Mouse (Mus musculus) monocyte, adult 5-6 weeks (primary cell): ENCODE results near the gene Esrra. TPM values are rescaled to one million over a fixed set of nuclear protein-coding genes. Genes with fewer than 3 reads are reported as not detected.
A peak's percentile ranks its signal among the peaks of the same experiment; 100 is the strongest.

ENCODE experiments used
- ATAC-seq: fragments of 153-309, 156-312 bp; replicated peaks from 2 replicates; pipeline ENCODE4 v1.8.0; 2017; ENCODE audit warnings: mild to moderate bottlenecking; ENCODE audit not compliant: low TSS enrichment, insufficient number of reproducible peaks, severe bottlenecking, poor library complexity, low FRiP score
- total RNA-seq: library from RNA; stranded (forward); fragments of 200-1000, 200-491, 200-594 nt; gene quantifications from 3 replicates; pipeline ENCODE4 v1.2.3, GENCODE M21; 2017

Esrra gene
- total RNA-seq, 1 experiment from 2014 or later: 46.8 TPM

DNA sequence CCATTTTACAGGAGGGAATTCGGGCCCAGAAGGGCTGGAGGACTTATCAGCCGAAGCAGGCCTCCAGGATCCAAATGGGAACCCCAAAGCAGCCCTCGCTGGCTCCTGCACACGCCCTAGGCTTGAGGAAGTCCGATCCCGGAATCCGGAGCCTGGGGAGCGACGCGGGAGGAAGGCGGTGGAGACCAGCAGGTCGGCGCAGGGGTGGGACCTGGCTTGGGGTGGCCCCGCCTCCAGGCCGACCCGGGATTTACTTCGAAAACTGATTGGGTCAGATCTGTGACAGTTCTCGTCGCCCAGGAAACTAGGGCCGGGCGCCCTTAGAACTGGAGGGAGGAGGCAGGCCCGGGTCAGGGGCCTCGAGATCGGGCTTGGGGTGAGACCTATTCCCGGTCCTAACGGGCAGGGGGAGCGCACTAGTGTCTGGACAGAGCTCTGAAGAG lies 20.7 kb upstream of the Esrra start, which contains the start of gene Gpr137:
Gene Gpr137, minus strand, starts transcription at position 232 of the 443 bp plus-strand sequence.
- ATAC-seq: peak; percentile 75

DNA sequence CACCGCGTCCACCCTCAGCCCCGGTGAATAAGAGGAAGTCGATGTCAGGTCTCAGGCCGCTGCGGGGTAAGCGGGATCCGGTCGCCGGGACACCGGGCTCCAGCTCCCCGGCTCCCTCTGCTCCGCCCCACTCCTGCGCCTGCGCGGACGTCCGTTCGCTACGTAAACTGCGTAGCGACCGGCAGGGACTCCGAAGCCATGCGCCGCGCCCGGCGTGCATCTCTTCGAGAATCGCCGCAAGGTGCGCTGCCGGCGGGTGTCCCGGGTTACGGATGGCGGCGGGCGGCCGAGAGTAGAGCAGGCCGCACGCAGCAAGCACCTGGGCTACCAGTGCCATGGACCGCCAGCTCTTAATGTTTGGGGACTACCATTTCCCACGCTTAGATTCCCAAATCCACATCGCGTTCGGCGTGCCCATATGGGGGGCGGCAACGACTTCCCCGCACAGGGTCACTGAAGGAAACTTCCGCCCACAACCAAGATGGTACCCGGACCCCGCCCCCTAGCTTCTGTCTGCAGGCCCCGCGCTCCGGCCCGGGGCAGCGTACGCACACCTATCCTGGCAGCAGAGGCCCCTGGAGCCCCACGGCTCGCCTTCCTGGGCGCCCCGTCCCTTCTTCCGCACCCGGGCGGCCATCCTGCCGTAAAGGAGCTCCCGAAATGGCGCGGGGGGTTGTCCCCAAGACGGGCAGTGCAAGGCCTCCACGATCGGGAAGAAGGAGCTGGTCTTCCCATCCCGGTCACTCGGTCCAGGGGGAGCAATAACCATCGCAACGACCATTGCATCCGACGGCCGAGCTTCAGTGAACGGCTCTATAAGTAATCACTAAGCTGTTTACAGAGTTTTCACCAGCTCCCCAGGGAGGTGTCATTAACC lies 20.0 kb upstream of the Esrra start, which contains the start of gene Bad:
Gene Bad, plus strand, starts transcription at position 490 of the 877 bp plus-strand sequence.
- peak; percentile 53 for ATAC-seq

DNA sequence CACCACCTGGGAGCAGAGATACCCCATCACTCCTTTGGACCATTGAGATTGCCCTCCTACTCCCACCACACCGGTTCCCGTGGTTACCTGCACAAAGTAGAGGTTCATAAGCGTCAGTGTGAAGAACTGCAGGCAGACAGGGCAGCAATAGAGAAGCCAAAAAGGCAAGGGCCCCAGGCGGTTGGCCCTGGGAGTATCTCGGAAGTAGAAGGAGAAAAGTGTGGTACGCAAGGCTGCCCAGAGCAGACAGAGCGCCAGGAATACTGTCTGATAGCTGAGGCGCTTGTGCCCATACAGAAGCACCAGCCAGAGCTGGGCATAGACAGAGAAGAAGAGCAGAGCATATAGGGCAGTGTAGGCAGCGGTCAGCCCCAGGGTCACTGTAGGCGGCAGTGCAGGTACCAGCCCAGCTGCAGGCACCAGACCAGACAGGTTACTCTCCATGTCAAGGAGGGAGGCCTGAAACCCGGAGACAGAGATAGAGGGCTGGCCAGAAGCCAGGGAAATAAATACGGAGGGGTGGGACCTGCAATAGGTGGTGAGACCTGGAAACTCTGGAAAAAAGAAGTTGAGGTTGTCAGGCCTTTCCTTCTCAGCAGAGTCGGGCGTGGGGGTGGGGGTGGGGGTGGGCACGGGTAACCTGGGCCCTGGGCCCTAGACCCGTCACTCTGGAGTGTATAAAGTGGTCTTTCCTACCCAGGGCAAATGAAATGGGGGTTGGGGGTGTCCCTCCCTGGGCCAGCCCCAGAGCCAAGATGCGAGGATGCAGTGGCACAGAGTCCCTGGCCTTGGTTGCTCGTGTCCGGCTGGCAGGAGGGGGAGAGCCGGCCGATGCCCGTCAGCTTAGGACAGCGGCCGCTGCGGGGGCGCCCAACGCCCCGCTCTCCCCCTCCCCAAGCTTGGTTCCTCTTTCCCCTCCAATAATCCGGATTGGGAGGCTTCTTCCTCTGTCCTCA lies 19.1 kb upstream of the Esrra start:
- ATAC-seq: no peak

DNA sequence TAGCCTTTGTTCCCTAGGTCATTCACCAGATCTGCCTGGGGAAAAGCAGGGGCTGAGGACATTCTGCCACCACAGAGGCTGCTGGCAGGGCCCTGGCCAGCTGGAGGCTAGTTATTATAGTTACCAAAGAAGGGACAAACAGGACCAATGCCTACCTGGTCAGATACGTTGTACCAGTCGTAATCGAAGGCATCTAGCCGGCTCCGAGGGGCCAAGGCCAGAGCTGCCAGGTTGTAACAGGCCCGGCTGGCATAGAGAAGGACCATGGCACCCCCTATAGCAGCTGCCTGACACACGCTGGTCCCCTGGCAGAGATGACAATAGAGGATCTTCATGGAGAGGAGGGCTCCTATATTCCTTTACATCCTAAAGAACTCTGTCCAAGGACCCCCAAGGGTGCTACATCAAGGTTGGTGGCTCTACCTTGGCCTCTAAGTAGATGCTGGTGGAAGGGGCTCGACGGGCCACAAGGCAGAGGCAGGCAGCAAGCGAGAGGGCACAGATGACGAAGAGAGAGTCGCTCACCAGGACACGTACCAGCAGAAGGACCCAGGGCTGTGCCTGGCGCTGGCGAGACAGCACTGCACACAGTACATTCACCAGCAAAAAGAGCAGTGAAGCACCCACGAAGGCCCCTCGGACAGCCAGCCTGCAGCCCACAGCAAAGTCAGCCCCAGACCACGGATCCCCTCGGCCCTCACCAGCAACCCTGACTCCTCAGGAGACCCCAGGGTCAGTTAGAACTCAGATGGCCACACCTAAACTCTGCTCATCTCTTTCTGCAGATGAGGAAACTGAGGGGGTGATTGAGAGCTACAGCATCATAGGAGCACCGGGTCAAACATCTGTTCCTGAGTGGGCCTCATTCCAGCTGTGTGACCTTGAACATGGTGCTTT lies 17.7 kb upstream of the Esrra start:
- ATAC-seq: no peak

DNA sequence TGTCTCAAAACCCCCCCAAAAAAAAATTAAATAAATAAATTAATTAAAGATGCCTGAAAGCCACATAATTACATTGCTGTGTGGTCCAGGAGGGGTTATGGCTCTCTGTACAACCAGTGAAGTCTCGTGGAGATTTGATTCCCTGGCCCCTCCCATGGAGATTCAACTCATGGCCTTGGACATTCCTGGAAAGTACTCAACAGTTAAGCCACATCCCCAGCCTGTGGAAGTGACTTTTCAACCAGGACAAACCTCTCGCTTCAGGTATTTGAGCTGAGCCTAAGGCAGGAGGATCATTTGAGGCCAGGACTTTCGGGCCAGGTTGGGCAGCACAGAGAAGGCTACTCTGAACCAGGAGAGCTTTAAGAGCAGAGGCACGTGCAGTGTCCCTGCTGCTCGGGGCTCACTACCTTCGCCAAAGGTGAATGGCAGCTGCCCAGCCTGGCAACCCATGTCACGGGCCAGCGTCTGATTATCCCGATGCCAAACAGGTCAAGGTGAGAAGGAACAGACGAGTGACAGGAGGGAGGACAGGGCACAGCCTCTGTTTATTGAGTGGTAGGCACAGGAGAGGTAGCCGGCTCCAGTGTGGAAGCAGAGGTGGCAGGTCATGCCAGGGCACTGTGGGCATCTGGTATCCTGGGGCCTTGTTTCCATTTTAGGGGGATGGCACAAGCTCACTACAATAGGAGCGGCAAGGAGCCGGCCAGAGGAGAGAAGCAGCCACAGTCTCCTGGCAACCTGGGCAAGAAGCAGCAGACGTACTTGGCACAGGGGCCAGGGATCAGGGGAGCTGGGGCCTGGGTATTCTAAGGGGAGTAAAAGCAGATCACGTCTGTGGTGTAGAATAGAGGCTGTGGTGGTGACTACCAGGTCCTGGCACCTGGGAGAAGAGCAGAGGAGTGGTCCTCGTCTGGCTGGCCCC lies 16.2 kb upstream of the Esrra start:
- no peak for ATAC-seq

DNA sequence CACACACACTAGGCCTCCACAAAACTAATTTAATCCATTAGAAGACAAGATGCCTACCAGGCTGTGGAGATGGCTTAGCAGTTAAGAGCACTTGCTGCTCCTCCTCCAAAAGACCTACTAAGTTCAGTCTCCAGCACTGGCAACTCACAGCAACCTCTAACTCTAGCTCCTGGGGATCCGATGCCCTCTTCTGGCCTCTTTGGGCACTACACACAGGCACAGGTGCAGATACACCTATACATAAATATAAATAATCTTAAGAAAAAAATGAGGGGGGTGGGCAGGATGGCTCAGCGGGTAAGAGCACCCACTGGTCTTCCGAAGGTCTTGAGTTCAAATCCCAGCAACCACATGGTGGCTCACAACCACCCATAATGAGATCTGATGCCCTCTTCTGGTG lies 14.7 kb upstream of the Esrra start:
- ATAC-seq: 0 out of 2 replicates have a peak, but pooled peaks have one; percentile 29

DNA sequence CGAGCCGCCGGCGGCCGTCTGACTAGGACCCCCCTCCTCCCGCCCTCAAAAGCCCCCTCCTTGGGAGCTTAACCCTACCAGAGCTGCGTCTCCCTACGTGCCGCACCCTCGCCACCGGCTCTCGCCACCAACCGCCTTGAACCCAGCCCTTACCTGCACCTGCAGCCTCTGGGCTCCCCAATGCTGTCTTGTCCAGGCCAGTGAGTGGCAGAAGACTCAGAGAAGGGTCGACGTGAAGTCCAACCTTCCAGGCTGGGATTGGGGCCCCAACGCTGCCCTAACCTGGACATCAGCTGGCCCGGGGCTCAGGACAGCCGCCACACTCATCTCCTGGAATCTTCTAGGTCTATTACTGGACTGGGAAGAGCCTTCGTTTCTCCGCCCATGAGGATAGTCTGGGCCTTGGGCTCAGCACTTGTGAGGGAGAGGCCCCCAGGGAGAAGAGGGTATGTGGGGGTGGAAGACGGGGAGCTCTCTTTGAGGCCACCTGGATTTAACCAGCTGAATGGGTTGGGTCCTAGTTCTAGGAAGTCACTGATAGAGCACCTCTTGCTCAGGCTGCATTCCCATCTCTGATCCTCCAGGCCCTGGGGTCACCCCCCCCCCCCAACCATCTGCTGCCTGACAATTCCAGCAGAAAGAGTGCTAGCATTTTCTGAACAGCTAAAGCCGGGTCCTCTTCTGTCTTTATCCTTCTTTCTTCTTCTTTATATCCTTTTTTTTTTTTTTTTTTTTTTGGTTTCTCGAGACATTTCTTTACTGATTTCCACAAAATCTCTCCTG lies 12.8 kb upstream of the Esrra start, which contains the start of gene Kcnk4:
Gene Kcnk4, minus strand, starts transcription at position 321 of the 783 bp plus-strand sequence.
- ATAC-seq: no peak

DNA sequence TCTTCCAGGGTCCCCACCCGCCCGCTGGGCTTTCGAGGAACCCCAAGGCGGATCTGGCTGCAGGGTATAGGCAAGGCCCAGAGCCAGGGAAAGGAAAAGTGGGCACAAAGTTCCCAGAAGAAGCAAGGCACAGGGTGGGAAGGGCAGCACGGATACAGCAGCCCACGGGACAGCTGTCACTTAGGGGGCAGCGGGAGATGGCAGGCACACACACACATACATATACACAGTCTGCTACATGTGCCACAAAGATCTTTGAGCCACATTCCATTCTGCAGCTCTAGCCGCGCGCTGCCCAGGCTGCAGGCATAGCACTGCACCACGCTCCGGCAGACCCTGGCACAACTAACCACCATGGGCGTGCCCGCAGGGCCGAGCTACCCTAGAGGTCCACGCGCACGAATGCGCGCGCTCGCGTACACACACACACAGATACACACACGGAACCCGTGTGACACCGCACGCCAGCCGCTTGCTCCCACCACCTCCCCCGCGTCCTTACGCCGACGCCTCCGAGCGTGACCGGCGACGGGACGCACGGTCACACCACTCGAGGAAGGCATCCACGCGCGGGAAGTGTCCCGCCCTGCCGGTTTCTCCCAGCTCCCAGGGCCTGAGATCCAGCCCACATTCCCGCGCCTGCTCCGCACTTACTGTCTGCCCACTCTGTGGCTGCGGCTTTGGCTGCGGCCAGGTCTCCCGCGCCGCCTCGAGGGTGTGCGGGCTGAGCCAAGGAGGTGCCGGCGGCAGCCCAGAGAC lies 12.0 kb upstream of the Esrra start:
- ATAC-seq: 0 out of 2 replicates have a peak, but pooled peaks have one; percentile 15

DNA sequence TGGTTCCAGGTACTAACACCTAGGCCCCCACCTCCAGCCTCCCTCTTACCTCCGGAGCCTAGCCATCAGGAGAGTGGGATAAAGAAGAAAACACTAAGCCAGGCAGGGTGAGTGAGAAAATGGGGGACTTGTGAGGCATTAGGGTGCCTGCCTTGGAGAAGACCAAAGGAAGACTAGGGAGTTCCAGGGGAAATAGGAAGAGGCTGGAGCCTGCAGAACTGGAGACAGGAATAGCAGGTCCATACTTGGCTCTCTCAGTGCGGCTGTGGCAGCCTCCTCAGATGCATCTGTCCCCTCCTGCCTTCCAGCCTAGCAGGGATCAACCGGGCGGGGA lies 11.5 kb upstream of the Esrra start:
- no peak for ATAC-seq

DNA sequence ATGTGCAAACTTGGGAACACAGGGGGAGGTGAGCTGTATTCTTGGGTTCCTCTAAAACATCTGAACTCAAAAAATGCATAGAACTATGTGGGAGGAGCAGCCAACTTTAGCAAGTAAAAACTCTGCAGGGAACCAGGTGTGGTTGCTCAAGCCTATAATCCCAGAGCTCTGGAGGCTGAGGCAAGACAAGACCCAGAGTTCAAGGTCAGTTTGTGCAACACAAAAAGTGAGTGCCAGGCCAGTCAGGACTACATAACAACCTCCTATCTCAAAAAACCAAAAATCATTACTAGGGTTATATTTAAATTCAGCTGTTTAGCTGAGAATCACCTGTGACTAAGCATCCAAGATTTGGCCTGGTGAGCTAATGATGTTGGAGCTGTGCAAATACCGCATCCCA lies 10.4 kb upstream of the Esrra start:
- no peak for ATAC-seq

DNA sequence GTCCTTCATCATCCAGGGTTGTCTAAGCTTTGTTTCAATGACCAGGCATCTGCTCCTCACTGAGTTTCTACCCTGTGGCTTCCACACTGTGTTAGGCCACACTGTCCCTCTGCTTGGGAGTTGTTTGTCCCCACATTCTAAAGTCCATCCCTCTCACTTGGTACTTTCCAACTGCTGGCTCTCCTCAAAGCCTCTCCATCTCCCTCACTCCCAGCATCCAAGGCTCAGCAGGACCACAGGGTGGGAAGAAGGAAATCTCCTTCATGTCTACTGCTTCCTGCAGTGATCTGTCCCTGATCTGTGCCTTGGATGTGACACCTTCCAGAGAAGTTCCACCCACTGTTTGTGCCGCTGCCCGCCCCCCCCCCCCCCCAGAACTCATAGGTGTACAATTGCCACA lies 9.4 kb upstream of the Esrra start:
- no peak for ATAC-seq

DNA sequence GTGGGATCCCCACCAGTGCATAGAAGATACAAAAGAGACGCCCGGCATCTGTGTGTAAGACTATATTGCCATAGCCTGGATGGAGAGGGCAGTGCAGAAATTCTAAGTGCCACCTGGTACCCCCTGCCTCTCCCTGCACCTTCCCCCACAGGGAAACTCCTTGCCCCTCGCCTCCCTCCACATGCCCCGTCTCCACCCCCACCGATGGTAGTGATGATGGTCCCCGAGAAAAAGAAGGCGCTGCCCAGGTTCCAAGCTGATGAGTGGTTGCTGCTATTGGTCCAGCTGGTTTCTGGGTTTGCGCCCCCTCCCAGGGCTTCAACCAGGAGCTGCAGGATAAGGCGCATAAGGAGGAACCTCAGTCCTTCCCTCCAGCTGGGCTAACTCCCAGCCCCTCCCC lies 6.5 kb upstream of the Esrra start:
- ATAC-seq: no peak

DNA sequence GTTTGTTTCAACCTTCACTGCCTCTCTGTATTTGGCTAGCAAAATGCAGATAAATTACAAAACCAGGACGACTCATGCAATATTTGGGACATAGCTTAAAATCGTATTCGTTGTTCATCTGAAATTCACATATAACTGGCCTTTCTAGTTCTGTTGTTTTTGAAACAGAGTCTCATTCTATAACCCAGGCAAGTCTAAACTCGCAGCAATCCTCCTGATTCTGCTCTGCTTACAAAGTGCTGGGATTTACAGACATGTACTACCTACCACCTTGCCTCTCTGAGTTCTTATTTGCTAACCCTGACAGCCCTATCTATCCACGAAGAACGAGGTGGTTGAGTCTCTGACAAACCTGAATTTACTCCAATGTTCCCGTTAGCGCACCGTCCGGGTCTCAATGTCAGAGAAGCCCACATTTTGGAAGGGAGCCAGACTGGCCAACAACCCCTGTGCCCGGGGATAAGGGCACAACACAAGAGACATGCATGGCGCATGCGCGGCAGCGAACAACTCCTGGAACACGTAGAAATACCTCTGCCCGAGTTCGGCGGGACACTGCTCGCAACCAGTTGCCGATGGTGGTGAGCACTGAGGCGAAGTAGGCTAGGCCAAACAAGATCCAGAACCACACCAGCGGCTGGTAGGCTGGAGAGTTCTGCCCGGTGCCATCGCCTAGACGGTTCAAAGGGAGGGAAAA lies 5.1 kb upstream of the Esrra start:
- no peak for ATAC-seq

DNA sequence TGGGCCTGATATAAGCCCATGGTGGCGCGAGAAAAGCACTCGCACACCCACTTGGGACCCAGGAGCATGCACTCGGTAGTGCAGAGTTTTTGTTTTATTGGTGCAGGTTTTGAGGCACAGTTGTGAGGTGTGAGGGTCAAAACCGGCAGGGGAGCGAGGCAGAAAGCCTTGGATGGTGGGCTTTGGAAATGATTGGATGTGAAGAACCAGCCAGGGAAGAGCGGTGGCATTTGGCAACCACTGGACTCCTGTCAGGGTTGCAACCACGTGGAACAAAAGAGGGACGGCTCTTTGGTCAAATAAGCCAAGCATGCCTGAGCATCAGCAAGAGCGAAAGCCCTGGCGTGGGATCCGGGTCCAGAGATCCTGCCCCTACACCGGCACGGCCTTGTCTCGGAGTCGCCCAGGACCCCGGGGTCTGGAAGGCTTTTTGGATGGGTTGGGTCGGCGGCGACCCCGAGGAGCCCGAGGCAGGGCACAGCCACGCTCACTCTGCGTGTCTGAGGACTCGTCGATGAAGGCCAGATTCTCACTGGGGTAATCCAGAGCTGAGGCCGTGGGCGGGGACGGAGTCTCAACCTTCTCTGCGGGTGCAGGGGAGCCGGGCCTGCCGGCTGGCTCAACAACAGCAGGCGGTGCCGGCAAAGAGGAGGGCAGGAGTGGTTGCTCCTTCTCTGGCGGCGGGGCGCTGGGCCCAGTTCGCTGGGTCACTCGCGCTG lies 4.2 kb upstream of the Esrra start:
- no peak for ATAC-seq

DNA sequence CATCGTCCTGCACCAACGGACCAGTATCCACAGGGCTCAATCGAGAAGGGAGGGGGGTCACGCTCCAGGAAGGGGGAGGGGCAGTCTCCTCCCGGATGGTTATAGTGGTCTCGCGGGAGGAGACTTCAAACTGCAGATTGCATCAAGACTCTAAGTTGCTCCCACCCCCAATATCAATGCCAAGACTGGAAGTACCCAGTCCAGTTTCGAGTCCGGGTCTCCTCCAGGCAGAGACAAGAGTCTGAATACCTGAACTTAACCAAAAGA lies 3.6 kb upstream of the Esrra start, which contains the start of gene Catsperz:
Gene Catsperz, minus strand, starts transcription at position 74 of the 267 bp plus-strand sequence.
- no peak for ATAC-seq
